Mouse (Mus musculus) lung, adult 2 months (tissue): Measurements from ENCODE around the gene Kmt2a.
"Not testable (repeated sequence)": the region's sequence is repeated elsewhere in the genome, so short reads cannot be mapped to it uniquely, and the experiment has no call there.

Experiments
- CTCF ChIP-seq: fragments of 200-500 bp; IDR thresholded peaks from 2 replicates; pipeline ENCODE4 v1.5.1; 2011; ENCODE audit warnings: mild to moderate bottlenecking, low read length, control low read depth; ENCODE audit not compliant: insufficient read depth
- POLR2A ChIP-seq: fragments of 200-500 bp; IDR thresholded peaks from 2 replicates; pipeline ENCODE4 v1.6.1; 2011; ENCODE audit warnings: low read depth, mild to moderate bottlenecking, control low read depth, low read length, borderline replicate concordance; ENCODE audit errors: extremely low read depth

DNA sequence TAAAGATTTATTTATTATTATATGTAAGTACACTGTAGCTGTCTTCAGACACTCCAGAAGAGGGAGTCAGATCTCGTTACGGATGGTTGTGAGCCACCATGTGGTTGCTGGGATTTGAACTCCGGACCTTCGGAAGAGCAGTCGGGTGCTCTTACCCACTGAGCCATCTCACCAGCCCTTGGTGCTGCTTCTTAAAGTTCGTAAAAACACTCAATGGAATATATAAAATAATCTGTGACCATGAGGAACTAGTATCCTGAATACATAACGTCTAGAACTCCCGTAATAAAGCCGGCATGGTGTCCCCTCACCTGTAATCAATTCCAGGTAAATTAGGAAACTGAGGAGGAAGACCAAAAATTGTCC lies 113.1 kb downstream of the Kmt2a start:
- TF ChIP-seq POLR2A, CTCF: not testable (repeated sequence)
